Mouse (Mus musculus) mouse embryonic stem cell (cell line): Measurements from ENCODE around the gene Rgs11.

Source experiments
- in situ Hi-C, 2 experiments: fragments of 300-500 bp; cut with MboI; formaldehyde crosslinking; loops; 1 replicate in 1 of 2; 3 replicates in 1 of 2; pipeline ENCODE4 v1.14.3; 2019 to 2020; ENCODE audit warnings: low sequenced_read_pairs in 2 of 2, low pct_unique_long_range_greater_than_20kb in 1 of 2, mixed read lengths in 1 of 2; ENCODE audit not compliant: unreplicated experiment in 1 of 2

The Rgs11 gene

DNA sequence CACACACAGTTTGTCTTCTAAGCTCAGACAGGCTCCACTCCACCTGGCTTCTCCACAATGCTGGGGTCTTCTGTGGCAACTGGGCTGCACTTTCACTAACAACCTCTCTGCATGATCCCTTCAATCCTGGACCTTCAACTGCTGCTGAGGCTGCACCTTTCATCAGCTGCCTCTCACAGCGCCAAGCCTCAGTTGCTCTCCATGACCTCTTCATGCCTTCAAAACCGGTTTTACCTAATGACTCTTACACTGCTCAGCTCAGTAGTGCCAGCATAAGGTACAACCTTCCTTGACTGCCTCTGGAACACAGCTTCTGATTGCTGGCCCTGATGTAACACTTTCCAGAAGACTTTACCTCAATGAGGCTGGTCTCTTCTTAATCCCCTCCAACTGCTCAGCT lies 18.8 kb downstream of the Rgs11 start:
- in situ Hi-C loops, result no loop called here

DNA sequence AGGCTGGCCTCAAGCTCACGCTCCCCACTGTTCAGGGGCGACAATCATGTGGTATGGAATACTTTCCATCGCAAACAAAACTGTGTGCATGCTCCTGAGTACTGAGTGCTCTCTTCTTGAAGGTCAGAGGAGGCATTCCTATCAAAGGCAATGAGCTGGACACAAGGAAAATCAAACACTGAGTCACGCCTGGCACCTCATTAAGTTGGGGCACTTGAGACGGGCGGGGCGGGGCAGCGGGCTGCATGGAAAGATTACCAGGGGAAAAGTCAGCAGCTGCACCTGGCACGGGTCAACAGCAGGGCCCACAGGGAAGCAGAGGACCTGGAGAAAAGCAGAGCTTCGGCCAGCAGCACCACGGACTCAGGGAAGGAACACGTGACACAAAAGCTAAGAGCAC lies 22.4 kb downstream of the Rgs11 start:
- in situ Hi-C loops, result no loop called here

DNA sequence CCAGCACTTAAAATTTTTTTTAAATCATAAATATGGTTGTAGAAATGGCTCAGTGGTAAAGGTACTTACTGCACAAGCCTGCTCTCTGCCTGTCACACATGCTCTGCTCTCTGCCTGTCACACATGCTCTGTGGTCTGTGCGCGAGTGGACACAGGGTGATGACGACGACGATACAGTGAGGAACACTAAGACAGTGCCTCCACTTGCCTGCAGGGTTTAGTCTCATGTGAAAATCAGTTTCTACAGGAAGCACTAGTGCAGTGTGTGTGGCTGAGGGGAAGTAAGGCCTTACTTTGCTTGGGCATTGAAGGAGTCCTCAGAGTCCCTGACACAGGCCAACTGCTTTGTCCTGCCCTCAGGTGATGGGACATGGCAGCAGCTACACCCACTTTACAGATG lies 27.0 kb downstream of the Rgs11 start:
- in situ Hi-C loops, result no loop called here

DNA sequence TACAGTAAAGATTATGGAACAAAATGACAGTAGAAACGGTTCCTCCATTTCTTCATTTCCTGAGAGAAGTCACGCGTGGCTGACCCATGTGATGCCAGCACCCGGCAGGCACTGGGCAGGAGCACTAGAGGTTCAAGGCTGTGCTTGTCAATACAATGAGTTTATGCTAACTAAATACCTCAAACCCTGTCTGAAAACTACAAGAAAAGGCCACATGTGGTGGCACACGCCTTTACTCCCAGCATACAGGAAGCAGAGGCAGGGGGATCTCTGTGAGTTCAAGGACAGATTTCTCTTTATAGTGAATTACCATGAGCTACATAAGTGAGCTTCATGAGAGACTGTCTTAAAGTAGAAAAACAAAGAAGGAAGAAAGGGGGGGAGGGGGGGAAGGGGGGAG lies 28.4 kb downstream of the Rgs11 start:
- in situ Hi-C loops, result no loop called here

DNA sequence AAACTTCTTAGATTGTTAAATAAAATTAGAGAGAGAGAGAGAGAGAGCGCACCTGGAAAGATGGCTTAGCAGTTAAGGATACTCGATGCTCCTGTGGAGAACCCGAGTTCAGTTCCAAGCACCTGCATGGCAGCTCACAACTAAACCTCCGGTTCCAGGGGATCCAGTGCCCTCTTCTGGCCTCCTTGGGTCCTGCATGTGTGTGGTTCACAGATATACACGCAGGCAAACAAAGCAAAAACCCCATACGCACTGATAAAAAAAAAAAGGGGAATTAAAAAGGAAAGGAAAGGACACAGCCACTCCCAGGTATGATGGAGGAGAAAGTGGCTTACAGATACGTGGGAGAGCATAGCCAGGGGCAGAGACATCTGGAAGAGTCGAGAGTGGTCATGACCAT lies 30.1 kb downstream of the Rgs11 start:
- in situ Hi-C loops, result no loop called here

DNA sequence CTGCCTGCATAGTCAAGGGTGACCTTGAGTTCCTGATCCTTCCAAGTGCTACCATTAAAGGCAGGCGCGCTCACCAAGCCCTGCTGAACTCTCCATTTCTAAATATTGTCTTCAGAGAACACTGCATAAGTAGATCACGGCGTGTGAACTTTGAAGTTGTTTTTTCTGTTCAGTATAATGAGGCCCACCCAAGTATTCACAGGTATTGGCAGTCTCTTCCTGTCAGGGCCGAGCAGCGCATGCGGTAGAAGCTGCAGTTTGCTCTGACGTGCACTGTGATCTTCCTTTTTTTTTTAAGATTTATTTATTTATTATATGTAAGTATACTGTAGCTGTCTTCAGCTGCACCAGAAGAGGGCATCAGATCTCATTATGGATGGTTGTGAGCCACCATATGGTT lies 31.6 kb downstream of the Rgs11 start:
- in situ Hi-C loops, result no loop called here

DNA sequence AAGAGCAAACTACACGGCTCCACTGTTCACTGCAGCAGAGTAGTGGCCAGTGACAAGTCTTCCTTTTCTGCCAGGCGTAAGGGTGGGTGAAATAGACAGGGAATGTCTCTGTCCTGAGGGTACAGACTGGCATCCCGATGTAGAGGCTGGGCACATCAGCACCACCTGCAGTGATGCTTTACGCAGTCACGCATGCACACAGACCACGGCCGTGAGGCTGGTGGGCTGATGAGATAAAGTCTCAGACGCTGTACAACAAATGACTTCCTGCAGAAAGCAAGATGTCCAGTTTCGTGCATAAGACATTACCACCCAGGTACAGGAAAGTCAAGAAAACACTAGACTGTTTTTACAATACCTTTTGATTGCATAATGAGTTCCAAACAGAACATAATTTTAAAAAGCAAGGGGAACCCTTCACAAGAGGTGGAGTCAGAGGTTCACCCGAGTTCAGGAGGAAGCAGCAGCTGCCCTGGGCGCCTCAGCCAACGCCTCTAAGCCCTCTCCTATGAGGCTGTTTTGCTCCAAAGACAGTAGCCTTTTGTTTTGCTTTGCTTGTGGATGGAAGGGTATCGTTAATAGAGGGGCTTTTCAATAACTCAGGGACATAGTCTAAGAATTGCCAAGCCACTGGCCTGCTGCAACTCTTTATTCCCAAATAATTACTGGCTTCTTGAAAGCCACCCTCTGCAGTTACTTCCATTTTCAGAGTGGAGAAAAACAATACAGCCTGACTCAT lies 32.5 kb downstream of the Rgs11 start:
- in situ Hi-C loops, result no loop called here

DNA sequence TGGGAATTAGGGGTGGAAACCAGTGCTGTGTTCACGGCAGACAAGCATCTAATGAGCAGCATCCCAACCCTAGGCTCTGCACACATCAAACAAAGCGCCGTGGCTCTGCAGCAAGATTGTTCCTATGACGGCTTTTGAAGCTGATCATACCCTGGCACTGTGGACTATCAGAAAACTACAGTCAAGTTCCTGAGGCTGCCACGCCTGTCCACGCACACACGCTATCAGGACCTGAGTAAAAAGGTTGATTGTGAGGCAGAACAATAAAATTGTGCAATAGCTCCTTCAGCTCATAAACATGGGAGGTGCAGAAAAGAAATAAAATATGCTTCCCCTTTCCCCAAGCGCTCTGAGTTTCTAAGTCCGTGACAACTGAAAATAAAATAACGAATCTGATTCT lies 34.9 kb downstream of the Rgs11 start:
- in situ Hi-C loops, result no loop called here

DNA sequence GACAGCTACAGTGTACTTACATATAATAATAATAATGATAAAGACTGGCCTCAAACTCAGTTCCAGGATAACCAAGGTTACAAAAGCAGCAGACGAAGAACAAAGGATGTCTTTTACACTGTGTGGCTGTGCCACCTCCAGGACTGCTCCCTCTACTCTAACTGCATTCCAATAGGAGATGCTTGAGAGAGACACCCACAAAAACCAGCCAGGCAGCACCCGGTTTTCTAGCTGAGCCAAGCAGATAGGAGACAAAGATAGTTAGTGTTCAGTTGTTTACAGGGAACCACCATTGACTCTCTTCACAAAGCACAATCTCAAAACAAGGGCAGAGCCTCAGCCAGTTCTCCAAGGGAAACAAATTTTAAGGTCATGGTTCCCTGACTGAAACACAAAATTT lies 36.8 kb downstream of the Rgs11 start:
- in situ Hi-C loops, result no loop called here

DNA sequence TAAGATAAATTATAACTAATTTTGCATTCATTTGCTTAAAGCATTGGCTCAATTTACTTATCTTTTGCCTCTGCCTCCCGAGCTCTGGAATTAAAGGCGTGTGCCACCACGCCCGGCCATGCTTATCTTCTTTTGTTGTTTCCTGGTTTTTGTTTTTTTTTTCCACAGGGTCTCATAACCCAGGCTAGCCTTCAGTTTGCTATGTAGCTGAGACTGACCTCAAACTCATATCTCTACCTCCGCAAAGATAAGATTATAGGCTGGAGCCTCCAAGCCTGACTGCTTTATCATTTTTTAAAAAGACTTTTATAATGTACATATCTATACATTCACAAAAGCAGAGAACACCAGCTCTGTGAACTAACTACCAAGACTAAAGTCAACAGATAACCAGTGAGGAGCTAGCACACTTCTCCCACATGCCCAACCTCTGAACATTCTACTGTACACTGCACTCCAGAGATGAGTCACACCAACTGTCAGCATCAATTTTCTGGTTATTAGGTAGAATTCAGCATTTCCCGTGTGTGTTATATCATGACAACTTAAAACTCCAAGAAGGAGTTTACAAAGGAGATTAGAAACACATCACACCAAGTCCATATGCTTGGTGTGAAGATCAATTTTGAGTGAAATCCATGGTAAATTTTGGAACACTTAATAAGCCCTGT lies 37.5 kb downstream of the Rgs11 start:
- in situ Hi-C loops, result no loop called here

DNA sequence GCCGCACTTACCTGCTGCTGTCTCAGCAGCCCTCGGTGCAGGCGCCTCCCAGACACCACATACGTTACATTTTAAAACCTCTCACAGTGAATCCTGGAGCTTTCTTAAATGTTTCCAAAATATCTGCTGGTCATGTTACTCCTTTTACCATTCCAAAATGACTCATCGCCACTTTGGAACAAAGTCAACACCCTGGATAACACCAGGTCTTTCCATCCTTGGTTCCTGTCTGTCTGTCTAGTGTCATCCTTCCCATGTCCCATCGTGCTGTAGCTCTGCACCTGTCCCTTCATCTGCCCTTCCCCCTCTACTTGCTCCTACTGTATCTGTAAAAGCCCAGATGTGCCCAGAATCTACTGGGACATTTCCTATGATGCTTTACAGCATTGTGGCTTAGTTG lies 38.2 kb downstream of the Rgs11 start:
- in situ Hi-C loops, result no loop called here

DNA sequence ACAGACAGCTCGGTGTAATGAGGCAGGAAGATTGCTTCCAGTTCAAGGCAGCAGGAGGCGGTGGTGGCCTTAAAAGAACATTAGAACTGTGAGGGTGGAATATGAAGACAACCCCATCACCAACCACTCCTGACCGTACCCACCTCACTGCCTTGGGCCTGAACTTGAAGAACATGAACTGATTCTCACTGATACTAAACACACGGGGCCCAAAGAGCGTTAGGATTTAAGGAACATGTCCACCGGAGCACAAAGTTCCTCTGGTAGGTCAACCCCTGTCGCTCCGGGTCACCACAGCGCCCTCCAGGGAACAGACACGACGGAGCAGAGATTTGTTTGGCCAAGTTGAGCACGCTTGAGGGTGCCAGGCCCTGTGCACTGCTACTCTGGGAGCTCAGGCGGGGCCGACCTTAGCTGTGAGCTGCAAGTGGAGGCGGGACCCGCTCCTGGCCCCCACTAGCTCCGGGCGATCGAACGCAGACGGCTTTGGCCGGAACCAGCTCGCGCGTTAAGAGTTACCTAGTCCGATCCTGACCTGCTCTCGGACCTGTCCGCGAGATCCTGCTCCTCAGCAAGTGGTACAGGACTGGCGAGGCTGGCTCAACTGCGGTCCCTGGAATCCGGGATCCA lies 40.8 kb downstream of the Rgs11 start:
- in situ Hi-C loops, result no loop called here

DNA sequence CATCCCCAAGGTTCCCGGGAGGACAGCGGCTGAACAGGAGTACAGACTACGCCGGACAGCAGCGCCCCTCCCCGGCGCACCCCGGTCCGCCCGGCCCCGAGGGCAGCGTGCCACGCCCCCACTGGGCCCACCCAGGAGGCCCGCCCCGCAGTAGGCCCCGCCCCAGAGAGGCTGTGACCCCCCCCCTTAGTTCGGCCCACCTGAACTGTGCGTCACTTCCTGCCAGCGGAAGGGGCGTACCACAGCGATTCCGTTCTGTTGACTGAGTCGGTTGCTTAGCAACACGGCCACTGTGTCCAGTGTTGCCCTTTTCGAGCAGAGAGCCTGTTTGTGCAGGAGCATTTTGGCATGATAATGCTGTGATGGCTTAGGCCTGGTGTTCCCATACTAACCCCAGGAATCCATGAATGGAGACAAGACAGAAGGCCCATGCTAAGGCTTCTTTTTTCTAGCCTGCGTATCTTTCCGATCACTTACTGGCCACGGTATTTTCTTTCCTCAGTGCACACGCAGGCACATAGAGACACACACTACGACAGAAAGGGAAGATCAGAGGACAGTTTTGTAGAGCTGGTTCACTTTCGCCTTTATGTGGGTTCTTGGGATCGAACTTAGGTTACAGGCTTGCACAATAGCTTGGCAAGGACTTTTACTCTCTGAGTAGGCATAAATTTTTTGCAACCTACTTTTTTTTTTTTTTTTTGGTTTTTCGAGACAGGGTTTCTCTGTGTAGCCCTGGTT lies 41.5 kb downstream of the Rgs11 start, which contains the start of gene Fam234a:
TSS of gene Fam234a (minus strand) at position 142 of the 741 bp plus-strand sequence.
- in situ Hi-C loops, result no loop called here

DNA sequence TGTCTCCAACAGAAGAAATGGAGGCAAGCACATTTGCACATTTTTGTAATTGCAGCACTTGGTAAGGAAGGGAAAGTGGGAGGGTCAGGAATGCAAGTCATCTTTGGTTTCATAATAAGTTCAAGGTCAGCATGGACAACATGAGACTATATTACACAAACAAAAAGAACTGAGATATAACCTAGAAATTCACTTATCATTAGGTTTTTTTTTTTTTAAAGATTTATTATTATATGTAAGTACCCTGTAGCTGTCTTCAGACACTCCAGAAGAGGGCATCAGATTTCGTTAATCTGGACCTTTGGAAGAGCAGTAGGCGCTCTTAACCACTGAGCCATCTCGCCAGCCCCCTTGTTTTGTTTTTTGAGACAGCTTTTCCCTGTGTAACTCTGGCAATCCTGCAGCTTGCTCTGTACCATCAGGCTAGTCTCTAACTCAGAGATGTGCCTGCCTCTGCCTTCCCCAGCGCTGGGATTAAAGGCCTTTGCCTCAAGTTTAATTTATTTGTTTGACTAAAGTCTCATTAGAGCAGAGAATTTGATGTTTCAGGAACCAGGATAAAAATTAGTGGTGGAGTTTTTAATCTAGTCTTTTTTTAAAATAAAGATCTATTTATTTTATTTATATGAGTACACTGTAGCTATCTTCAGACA lies 49.3 kb downstream of the Rgs11 start:
- in situ Hi-C loops, result no loop called here

DNA sequence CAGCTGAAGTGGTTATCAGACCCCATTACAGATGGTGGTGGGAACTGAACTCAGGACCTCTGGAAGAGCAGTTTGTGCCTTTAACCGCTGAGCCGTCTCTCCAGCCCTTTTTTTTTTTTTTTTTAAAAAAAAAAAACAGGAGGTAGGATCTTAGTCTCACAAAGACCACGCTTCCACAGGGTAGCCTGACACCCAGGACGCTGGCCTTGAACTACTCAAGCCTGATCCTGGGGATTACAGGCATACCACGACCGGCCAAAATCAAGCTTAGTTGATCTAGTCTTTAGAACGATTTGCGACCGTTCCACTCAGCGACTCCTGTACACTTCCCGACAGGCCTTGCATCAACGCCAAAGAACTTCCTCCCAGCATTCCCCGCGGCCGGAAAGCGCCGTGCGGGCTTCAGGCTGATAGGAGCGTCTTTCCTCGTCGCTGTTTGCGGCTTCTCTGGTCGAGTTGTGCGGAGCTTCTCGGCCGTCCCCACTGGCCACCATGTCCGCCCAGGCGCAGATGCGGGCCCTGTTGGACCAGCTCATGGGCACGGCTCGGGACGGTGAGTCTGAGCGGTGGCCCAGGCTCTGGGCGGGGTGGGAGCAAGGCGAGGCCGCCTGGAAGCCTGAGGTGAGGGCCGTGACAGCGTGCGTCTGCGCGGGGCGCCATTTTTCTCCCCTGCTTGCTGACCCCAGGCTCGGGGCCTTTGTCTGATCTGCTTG lies 49.9 kb downstream of the Rgs11 start, which contains the start of gene Luc7l:
TSS of gene Luc7l (plus strand) at position 358 of the 713 bp plus-strand sequence.
- in situ Hi-C loops, result no loop called here

DNA sequence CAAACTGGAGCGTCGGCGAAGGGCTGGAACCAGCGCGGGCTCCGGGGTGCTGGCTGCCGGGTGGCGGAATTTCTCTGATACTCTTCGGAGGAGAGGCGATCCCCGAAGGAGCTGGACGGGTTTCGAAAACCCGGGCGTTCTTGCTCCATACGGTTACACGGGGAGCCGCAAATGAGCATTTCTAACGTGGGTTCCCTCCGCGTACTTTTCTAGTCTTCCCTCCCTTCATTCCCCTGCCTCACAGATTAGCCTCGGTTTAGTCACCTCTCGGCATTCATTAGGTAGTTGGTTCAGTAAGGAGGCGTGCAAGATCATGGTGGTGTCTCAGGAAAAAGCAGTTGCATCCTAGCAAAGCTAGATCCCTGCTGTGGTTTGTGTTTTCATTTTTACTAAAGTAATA lies 50.6 kb downstream of the Rgs11 start:
- in situ Hi-C loops, result no loop called here

DNA sequence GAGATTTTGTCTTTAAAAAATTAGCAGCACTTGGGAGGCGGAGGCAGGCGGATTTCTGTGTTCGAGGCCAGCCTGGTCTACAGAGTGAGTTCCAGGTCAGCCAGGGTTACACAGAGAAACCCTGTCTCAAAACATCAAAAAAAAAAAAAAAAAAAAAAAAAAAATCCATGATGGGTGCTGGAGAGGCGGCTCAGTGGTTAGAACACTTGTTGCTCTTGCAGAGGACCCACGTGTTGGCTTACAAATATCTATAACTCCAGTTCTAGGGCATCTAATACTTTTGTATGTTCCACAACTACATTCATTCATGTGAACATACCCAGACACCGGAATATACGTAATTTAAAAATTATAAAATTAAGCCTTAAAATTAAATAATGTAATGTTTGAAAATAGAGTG lies 52.6 kb downstream of the Rgs11 start:
- in situ Hi-C loops, result no loop called here
